Mouse (Mus musculus) E14TG2a.4 (cell line): ENCODE data around the gene L3mbtl4.
"Not testable (repeated sequence)": the region's sequence is repeated elsewhere in the genome, so short reads cannot be mapped to it uniquely, and the experiment has no call there.

Source experiments
- H3K27me3 ChIP-seq: 2 replicates; pipeline ENCODE4 v1.6.1; 2014; ENCODE audit warnings: low read length, control low read depth; ENCODE audit not compliant: insufficient read depth
- H3K36me3 ChIP-seq: 2 replicates; pipeline ENCODE4 v1.6.1; 2014; ENCODE audit warnings: low read length, control low read depth; ENCODE audit not compliant: insufficient read depth
- H3K4me1 ChIP-seq: replicated peaks from 2 replicates; pipeline ENCODE4 v1.6.1; 2014; ENCODE audit warnings: low read depth, low read length, control low read depth
- H3K4me3 ChIP-seq: replicated peaks from 2 replicates; pipeline ENCODE4 v1.5.1; 2014; ENCODE audit warnings: mild to moderate bottlenecking, low read length
- H3K9me3 ChIP-seq: 2 replicates; pipeline ENCODE4 v1.6.1; 2014; ENCODE audit warnings: low read length, control low read depth
- CTCF ChIP-seq: conservative IDR thresholded peaks from 2 replicates; pipeline ENCODE4 v1.5.1; 2014; ENCODE audit warnings: low read length
- NANOG ChIP-seq: IDR thresholded peaks from 2 replicates; pipeline ENCODE4 v1.6.1; 2014; ENCODE audit warnings: borderline replicate concordance, low read length, mixed read lengths
- POU5F1 ChIP-seq: IDR thresholded peaks from 2 replicates; pipeline ENCODE4 v1.6.1; 2014; ENCODE audit warnings: low read length, borderline replicate concordance

The L3mbtl4 gene

DNA sequence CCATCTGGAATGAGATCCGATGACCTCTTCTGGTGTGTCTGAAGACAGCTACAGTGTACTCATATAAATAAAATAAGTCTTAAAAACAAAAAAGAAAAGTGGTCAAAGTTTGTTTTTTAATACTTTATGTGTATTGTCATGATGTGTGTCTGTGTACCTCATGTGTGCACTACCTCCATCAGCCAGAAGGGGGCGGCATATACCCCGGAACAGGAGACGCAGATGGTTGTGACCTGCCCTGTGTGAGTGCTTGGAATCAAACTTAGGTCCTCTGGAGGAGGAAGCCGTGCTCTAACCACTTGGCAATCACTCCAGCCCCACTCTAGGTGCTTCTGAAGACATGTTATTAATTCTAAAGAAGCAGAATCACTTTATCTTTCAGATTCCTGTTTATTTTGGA lies 58.6 kb downstream of the L3mbtl4 start:
- Histone ChIP-seq H3K4me3 (no peak overlapping the region), H3K9me3 (no peaks in the 10 kb centered on the region), H3K27me3 (no peaks in the 10 kb centered on the region), H3K4me1 (no peaks in the 10 kb centered on the region), H3K36me3 (no peaks in the 10 kb centered on the region)
- no peak for TF ChIP-seq POU5F1
- peak; percentile 21; the same call in 1 of the 2 replicates for TF ChIP-seq CTCF
- TF ChIP-seq NANOG = no peak

DNA sequence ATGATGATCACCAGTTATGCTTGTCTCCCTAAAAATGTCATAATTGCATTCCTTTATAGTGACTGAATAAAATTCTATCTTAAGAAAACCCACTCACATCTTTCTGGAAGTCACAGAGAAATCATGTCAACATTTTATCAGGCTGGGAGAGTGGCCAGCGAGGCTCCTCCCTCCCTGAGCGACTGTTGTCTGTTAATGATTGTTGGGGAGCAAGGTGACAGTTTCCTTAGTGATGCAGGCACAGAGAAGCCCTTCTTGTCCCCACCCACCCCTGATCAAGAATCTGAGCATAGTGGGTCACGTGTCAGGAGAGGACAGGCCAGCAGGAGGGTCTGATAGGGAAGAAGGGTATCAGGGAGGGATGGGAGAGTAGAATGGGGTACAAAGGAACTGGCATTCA lies 59.8 kb downstream of the L3mbtl4 start:
- no peaks in the 10 kb centered on the region for H3K27me3 ChIP-seq
- no peak overlapping the region for H3K4me3 ChIP-seq
- no peak for TF ChIP-seq CTCF
- no peak for TF ChIP-seq NANOG
- no peak for TF ChIP-seq POU5F1
- no peaks in the 10 kb centered on the region for H3K9me3 ChIP-seq
- no peaks in the 10 kb centered on the region for H3K4me1 ChIP-seq
- no peaks in the 10 kb centered on the region for H3K36me3 ChIP-seq

DNA sequence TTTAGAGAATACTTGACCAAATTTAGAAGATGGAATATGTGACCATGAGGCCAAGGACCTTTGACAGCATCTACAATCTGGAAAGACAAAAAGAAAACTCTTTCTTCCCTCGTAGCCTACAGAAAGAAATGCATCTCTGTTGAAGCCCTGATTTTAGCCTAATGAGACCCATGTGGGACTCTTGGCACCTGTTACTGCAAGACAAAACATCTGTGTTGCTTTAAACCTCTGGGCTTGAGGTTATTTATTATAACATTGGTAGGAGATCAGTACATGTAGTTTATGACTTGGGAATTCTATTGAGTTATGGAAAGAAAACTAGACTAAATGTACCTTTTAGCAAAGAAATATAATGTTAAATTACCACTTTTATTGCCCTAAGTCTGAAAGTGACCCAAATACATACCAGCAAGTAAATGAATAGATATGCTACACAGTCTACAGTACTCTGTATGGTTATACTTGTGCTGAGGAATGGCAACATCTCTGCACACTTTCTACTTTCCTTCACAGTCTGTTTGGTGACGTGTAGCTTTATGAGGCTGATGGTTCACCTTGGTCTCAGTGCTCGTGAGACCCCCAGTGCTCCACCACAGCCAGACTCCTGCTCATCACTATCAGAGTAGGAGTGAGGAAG lies 65.4 kb downstream of the L3mbtl4 start:
- no peak for TF ChIP-seq NANOG

DNA sequence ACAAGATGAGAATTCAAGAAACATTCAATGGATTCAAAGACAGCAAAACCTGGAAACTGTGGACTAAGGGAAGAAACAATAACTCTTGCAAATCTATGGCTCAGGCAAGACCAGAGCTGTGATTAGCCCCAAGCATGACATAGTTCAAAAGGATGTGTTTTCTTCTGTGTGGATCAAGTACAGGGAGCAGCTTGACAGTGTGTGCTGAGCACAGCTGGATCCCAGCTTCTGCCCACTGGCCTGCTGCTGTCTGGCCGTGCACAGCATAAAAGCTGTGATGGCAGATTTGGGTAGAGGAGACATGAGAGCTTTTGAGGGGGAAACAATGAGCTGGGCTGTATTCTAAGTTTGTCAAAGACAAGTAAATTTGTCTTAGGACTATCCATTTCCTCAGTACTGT lies 84.1 kb downstream of the L3mbtl4 start:
- no peak for TF ChIP-seq POU5F1
- TF ChIP-seq CTCF = no peak
- TF ChIP-seq NANOG = no peak
- Histone ChIP-seq H3K9me3 (peaks cover 7% of the 10 kb centered on the region), H3K4me1 (no peaks in the 10 kb centered on the region), H3K4me3 (no peak overlapping the region), H3K36me3 (no peaks in the 10 kb centered on the region), H3K27me3 (no peaks in the 10 kb centered on the region)

More for the DNA sequence above, 65.4 kb downstream of the L3mbtl4 start:
- no peaks in the 10 kb centered on the region for H3K9me3 ChIP-seq
- H3K4me3 ChIP-seq = no peak overlapping the region
- H3K4me1 ChIP-seq = no peaks in the 10 kb centered on the region
- H3K27me3 ChIP-seq = no peaks in the 10 kb centered on the region
- no peaks in the 10 kb centered on the region for H3K36me3 ChIP-seq

DNA sequence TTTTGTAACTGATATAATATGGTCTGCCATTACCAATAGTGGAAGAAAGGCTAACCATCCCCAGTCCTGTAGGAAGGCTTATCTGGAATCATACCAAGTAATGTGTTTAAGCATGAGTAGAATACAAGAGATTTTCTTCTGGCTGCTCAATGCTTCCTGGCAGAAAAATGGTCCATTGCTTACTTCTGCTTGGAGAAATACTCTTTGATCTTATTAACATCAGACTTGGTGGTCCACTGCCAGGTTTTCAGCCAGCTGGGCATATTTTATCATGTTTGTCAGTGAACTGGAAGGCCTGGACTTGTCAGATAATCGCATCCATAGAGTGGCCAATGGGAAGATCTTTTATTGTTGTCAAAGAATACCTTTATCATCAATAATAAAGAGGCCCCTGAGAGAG lies 97.5 kb downstream of the L3mbtl4 start:
- Histone ChIP-seq H3K4me1 (no peaks in the 10 kb centered on the region), H3K9me3 (no peaks in the 10 kb centered on the region), H3K4me3 (no peak overlapping the region), H3K36me3 (no peaks in the 10 kb centered on the region), H3K27me3 (no peaks in the 10 kb centered on the region)
- no peak for TF ChIP-seq CTCF

DNA sequence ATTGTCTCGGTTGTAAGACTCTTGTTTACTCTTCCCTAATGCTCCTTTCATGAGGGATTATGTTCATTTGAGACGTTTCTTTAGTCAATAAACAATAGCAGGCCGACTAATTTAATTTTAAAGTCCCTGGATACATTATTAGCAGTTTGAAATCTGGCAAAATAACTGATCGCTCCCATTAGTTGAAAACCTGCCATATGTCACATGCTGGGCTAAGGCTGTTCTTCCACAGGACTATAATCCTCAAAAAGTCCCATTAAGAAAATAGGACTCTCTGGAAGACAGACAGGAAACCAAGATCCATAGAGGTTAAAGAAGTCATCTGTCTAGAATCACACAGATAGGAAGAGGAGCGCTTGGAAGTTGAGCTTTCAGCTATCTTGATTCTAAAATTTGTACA lies 114.9 kb downstream of the L3mbtl4 start:
- H3K4me1 ChIP-seq = no peaks in the 10 kb centered on the region
- no peaks in the 10 kb centered on the region for H3K27me3 ChIP-seq
- H3K4me3 ChIP-seq = no peak overlapping the region
- H3K36me3 ChIP-seq = no peaks in the 10 kb centered on the region
- peaks cover 3% of the 10 kb centered on the region for H3K9me3 ChIP-seq
- TF ChIP-seq POU5F1 (no peak), NANOG (no peak), CTCF (no peak)

DNA sequence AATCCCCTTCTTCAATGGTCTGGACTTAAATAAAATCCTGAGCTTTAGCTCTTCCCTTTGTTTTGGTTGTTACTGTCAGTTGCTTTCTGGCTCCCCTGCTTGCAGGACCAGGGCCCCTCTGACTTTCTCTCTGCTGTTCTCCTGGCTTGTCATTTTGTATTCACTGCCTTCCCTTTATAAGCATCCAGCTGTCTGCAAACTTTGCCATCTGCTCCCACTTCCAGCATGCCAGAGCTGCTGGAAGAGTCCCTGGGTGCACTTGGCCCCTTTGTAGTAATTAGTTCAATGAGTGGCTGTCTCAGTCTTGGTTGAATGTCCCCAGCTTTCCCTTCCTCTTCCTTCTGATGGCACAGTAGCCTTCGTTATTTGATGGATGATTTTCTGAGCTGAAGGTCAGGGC lies 132.4 kb downstream of the L3mbtl4 start:
- H3K4me1 ChIP-seq = no peaks in the 10 kb centered on the region
- no peaks in the 10 kb centered on the region for H3K36me3 ChIP-seq
- H3K27me3 ChIP-seq = no peaks in the 10 kb centered on the region
- TF ChIP-seq NANOG (no peak), CTCF (no peak), POU5F1 (no peak)
- H3K4me3 ChIP-seq = no peak overlapping the region
- peaks cover 12% of the 10 kb centered on the region for H3K9me3 ChIP-seq

DNA sequence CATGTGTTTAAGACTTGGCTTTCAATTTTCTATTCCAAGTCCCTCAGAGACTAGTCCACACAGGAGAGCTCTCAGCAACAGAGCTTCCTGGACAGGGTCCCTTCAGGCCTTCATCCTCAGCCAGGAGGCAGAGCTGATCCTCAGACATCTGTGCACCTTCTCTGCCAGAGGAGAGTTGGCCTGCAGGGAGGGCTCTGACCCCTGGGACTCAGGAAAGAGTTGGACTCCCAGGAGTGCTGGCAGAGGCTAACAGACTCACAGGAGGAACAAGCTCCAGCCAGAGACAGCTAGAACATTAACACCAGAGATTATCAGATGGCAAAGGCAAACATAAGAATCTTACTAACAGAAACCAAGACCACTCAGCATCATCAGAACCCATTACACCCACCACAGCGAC lies 133.5 kb downstream of the L3mbtl4 start:
- H3K4me1 ChIP-seq, H3K4me3 ChIP-seq, H3K27me3 ChIP-seq, H3K36me3 ChIP-seq: not testable (repeated sequence)
- peaks cover 12% of the 10 kb centered on the region for H3K9me3 ChIP-seq

DNA sequence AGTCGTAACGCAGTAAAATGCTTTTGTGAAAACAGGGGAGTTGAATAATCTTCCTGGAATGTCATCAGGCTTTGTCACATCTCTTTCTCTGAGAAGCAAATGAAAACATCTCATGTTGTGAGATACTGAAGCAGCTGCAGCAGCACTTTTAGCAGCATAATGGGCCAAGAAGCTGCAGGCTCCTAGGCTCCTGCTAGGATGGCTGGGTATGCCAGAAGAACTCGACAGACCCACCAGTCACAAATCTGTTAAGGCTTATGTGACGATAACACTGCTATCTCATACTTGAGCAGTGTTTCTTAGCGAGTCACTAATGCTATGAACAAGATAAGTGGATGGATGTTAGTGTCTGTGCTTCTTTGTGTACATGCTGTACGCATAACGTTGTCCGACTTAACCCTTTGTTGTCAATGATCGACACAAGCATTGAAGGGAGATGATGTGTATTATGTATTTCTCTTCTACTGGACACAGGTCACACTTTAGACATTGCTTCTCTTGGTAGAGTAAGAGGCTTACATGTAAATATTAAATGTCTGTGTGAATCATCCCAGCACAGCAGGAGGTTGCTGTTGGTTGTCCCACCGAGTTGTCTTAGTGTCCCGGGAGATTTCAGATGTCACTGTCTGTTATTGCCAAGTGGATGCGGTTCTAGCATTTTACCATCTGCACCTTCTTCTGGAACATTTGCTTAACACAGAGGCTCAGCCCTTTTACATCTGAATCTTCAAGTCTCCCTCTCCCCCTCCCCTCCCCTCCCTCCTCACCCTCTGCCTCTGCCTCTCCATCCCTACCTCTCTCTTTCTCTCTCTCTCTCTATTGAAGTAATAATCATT lies 149.3 kb downstream of the L3mbtl4 start:
- Histone ChIP-seq H3K36me3 (no peaks in the 10 kb centered on the region), H3K4me3 (no peak overlapping the region), H3K27me3 (no peaks in the 10 kb centered on the region), H3K9me3 (no peaks in the 10 kb centered on the region), H3K4me1 (no peaks in the 10 kb centered on the region)
- TF ChIP-seq POU5F1 = no peak
- no peak for TF ChIP-seq NANOG
- TF ChIP-seq CTCF = no peak
